Mouse (Mus musculus) lung, postnatal 4 days (tissue): ENCODE data around the gene Hnrnpa3.
A peak's percentile ranks its signal among the peaks of the same experiment; 100 is the strongest.

ENCODE experiments used
- DNase-seq, 2 experiments: peaks; one replicate each; pipeline ENCODE4 v3.0.0; 2021

Hnrnpa3 gene

DNA sequence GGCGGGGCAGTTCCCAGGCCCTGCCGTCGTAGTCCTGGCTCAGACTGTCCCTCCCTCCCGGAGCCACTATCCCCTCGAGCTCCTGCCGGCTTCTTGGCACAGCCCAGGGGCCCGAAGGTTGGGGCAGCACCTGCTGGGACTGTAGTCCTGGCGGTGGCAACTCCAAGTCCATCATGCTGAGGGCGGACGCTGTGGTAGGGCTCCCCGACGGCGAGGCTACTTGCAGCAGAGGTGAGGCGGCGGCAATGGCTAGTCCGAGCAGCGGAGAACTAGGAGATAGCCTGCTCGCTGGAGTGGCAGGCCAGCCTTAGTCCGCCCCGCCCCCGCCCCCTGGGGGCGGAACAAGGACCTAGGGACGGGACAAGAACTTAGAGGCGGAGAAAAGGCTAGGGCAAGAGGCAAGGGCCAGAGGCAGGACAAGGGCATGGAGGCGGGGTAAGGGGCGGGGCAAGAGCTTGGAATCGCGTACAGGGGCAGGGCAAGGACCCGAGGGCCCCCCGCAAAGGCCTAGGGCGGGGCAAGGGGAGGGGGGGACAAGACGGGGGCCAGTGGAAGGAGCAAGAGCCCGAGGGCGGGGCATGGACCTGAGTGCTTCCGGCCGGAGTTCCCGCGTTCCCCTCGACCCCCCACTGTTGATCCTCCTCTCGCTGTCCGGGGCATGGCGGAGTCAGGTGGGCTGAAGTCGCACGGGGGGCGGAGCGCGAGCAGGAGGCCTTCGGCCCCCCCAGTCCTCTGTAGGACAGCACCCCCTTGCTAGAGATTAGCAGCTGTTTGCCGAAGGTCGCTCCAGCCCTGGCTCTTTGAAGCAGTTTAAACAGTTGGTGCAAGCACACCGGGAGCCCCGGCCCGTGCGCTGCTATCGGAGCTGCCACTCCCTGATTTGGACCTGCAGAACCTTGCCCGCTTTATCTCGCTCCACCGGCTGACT lies 45.4 kb downstream of the Hnrnpa3 start, which contains the start of gene Nfe2l2:
TSS of gene Nfe2l2 (minus strand) at position 408 of the 928 bp plus-strand sequence.
- DNase-seq, result peak; percentile 99 to 100

DNA sequence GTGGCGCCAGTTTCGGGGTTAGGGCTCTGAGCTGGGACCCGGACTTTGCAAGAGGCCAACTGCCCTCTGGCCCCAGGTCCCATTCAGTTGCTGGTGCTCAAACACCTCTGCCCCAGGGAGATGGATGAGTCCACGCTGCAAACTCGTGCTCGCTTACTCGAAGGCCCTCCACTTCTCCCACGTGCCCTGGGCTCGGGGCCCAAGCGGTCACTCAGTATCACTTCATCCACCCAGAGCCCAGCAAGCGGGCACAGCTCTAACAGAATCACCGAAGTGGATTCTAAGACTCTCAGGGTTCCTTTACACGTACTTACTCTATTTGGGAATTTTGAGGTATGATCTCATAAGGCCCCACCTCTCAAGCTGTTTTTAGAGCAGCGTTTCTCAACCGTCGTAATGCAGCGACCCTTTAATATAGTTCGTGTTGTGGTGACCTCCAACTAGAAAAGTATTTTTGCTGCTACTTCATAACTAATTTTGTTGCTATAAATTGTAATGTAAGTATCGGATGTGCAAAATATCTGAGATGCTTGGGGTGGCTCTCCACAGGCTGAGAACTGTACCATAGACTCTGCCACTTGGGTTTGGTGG lies 46.2 kb downstream of the Hnrnpa3 start:
- DNase-seq, result peak; percentile 77 to 84

DNA sequence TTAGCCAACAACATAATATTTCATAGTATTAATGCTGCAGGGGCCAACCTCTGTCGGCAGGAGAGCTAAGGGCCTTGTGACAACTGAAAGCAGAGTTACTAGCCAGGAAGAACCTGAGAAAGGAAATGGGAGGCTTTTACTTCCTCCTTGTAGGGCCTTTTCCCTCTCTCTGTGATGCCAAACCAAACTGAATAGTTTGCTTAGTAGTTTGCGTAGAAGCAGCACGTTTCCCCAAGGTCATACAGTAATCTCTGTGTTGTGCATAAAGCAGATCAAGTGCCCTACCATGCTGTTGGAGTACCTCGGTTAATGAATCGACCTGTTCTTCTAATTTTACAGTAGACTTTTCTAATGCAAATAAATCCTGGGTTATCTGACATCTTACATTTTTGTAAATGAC lies 47.4 kb downstream of the Hnrnpa3 start:
- DNase-seq, result no peak

DNA sequence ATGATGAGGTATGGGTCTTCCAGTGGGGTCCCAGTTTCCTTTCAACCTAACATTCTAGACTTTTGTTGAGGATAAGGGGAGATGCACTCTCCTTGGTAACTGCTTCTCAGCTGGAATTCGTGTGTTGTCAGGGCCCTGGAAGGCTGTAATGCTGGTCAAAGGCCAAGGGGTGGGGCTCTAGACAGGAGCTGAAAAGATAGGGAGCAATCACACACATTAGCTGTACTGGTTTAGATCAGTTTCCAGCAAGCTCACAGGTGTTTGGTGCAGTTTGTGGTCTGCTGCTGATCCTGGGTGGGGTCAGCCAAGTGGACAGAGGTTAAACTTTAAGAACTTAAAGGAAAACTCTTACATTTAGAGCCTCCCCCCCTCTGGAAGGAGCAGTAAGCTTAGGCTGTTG lies 48.4 kb downstream of the Hnrnpa3 start:
- no peak for DNase-seq

DNA sequence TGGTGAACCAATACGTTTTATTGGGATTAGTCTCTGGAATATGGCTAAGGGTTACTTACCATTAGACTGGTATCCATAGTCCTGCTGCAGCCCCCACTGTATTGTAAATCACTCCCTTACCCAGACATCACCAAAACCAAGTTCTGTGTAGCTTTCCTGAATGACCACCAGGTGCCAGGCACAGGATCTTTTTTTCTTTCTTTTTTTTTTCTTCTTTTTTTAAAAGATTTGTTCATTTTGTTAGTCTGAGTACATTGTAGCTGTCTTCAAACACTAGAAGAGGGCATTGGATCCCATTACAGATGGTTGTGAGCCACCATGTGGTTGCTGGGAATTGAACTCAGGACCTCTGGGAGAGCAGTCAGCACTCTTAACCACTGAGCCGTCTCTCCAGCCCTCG lies 54.0 kb downstream of the Hnrnpa3 start:
- no peak for DNase-seq

DNA sequence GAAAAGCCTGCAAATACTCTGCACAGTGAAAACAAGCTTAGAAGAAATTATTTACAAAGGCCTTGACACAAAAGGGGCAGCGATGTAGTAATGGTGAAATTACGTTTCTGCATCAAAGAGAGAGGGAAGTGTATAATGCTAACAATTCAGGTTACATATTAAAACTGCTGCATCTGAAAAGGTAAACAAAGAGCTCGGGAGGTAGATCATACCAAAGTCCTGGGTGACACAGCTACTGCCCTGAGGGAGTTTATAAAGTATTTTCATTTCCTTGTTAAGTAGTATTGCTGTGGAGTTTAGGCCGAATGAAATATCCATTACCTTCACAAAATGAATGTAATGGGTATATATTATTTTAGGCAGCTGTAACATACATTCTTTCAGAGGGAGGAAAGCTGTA lies 55.7 kb downstream of the Hnrnpa3 start:
- no peak for DNase-seq

DNA sequence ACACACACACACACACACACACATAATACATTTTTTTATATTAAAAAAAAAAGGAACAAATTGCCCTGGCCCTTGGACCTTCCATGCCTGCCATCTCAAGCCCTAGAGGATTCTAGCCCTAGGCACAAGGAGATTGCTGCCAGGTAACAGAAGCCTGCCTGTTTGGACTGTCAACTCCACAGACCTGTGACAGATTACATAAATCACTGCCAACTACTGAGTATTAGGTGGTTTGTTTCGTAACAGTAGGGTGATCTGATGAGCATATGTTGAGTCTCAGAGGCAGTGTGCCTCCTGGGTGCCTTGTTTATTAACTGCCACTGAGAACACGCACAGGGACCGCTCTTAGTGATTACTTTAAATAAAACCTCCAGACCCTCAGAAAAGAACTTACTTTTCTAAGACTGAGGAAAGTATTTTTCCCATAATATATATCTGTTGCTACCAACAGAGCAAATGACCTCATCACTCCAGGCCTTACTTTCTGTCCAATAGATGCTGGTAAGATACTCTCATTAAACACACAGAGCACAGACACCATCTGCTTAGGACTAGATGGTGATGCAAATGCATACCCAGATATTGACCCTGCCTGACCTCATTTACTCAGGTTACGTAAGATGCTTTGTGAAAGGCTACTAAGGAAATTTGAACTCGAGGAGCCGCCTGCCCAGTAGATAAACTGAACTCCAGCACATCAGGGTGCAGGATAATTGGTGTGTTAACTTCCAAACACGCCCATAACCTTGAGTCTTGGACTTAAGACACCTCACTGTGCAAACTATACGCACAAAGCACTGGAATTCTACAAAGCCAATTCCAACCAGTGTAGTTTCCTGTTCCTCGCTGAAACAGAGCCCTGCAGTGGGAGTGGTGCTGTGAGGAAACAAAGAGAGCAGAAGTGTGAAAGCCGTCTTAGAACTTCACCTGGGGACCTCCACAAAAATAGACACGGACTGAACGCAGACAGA lies 57.3 kb downstream of the Hnrnpa3 start:
- no peak for DNase-seq
